Mouse (Mus musculus) heart, postnatal 4 days (tissue): ENCODE data around the gene Klhl29. TPM values are rescaled to one million over a fixed set of nuclear protein-coding genes. Genes with fewer than 3 reads are reported as not detected.

Experiments used
- DNase-seq: peaks from one replicate; pipeline ENCODE4 v3.0.0; 2021
- total RNA-seq, 2 experiments: library from RNA; stranded (reverse); gene quantifications; 2 replicates each; pipeline ENCODE4 v1.2.3; 2021

Gene Klhl29
- total RNA-seq, 2 experiments from 2014 or later = 0.69 to 0.90 TPM

- DNase-seq = no peak
Observed at GRCm38 (mm10) chr12:5250042-5250441, 125.4 kb downstream of the Klhl29 start.

- no peak for DNase-seq
Observed at GRCm38 (mm10) chr12:5249068-5249467, 126.4 kb downstream of the Klhl29 start.

GRCm38 (mm10) chr12:5247505-5247904 is 128.0 kb downstream of the Klhl29 start:
- no peak for DNase-seq

- no peak for DNase-seq
Observed at GRCm38 (mm10) chr12:5246721-5247341, 128.7 kb downstream of the Klhl29 start.

- DNase-seq = no peak
Observed at GRCm38 (mm10) chr12:5246193-5246621, 129.3 kb downstream of the Klhl29 start.

GRCm38 (mm10) chr12:5245207-5245597 is 130.3 kb downstream of the Klhl29 start:
- DNase-seq = no peak

- DNase-seq = no peak
Observed at GRCm38 (mm10) chr12:5244431-5245206, 130.9 kb downstream of the Klhl29 start.

- DNase-seq = no peak
Observed at GRCm38 (mm10) chr12:5243867-5244266, 131.6 kb downstream of the Klhl29 start.

GRCm38 (mm10) chr12:5243449-5243848 is 132.0 kb downstream of the Klhl29 start:
- DNase-seq = no peak

- DNase-seq = no peak
Observed at GRCm38 (mm10) chr12:5242551-5243330, 132.7 kb downstream of the Klhl29 start.

GRCm38 (mm10) chr12:5239451-5240245 is 135.8 kb downstream of the Klhl29 start:
- DNase-seq = no peak

GRCm38 (mm10) chr12:5237078-5237477 is 138.4 kb downstream of the Klhl29 start:
- peak; percentile 79 for DNase-seq

GRCm38 (mm10) chr12:5235596-5235995 is 139.9 kb downstream of the Klhl29 start:
- no peak for DNase-seq

- DNase-seq = no peak
Observed at GRCm38 (mm10) chr12:5230504-5230903, 145.0 kb downstream of the Klhl29 start.

- DNase-seq = no peak
Observed at GRCm38 (mm10) chr12:5226676-5227654, 148.5 kb downstream of the Klhl29 start.

- no peak for DNase-seq
Observed at GRCm38 (mm10) chr12:5223595-5223994, 151.9 kb downstream of the Klhl29 start.

- no peak for DNase-seq
Observed at GRCm38 (mm10) chr12:5222439-5223202, 152.9 kb downstream of the Klhl29 start.

- DNase-seq = peak; percentile 29
Observed at GRCm38 (mm10) chr12:5219913-5220575, 155.4 kb downstream of the Klhl29 start.

GRCm38 (mm10) chr12:5215836-5216747 is 159.4 kb downstream of the Klhl29 start:
- DNase-seq = no peak
